In genomic region chr5:30909863-30910262, GRCm38 (mm10) we compare ENCODE assay signal across 14 mouse cellular contexts. TPM values are rescaled to one million over a fixed set of nuclear protein-coding genes. Genes with fewer than 3 reads are reported as not detected.
DNase-seq lines count a peak whose midpoint lies in the region; ATAC-seq and TF ChIP-seq lines count a peak whose summit lies in the region.
"Had no signal": no experiment of that assay in that cellular context is flagged by ENCODE, and none has a peak within 500 bp of the region (broad histone marks: within the 10 kb centered on the region; RNA-seq: fewer than 3 reads in every experiment).

No protein-coding gene starts in this region.

- no peak overlapping the region for H3K4me2 ChIP-seq in kidney, postnatal 0 days (ENCODE audit: low read length)
- H3K4me2 ChIP-seq in stomach, embryonic 14.5 days (replicated peaks; ENCODE audit: low read depth, low read length), result no peak overlapping the region
- H3K4me2 ChIP-seq: midbrain, embryonic 13.5 days; neural tube, embryonic 13.5 days had no signal

- no peaks in the 10 kb centered on the region for H3K79me2 ChIP-seq in heart, adult 2 months (replicated peaks; ENCODE audit: control insufficient read depth, insufficient read depth, low read length)

- peaks cover 23% of the 10 kb centered on the region for H3K4me1 ChIP-seq in heart, adult 2 months (ENCODE audit: control insufficient read depth, insufficient read depth, low read length)
- H3K4me1 ChIP-seq in kidney, postnatal 0 days (replicated peaks; ENCODE audit: insufficient read depth, low read length), result peaks cover 36% of the 10 kb centered on the region
- peaks cover 92% of the 10 kb centered on the region for H3K4me1 ChIP-seq in limb, embryonic 10.5 days
- H3K4me1 ChIP-seq in stomach, embryonic 14.5 days (ENCODE audit: control insufficient read depth, insufficient read depth, low read length), result peaks cover 57% of the 10 kb centered on the region

- H3K27me3 ChIP-seq in heart, adult 2 months (ENCODE audit: control insufficient read depth, insufficient read depth, low read length), result no peaks in the 10 kb centered on the region
- H3K27me3 ChIP-seq in kidney, postnatal 0 days (ENCODE audit: insufficient read depth, low read length), result no peaks in the 10 kb centered on the region
- no peaks in the 10 kb centered on the region for H3K27me3 ChIP-seq in limb, embryonic 10.5 days (ENCODE audit: low read depth, poor library complexity, severe bottlenecking)
- H3K27me3 ChIP-seq in stomach, embryonic 14.5 days (ENCODE audit: control insufficient read depth, insufficient read depth, low read length), result no peaks in the 10 kb centered on the region
- H3K27me3 ChIP-seq: midbrain, embryonic 13.5 days; neural tube, embryonic 13.5 days had no signal

- intact Hi-C loops in heart, adult 2 months (cut with DNase I), result no loop called here

- TF ChIP-seq POLR2A in heart, adult 2 months (IDR thresholded peaks at IDR 0.05; ENCODE audit: insufficient read depth, low read depth, low read length), result no peak

- no peak for ATAC-seq in kidney, postnatal 0 days (replicated peaks; ENCODE audit: low FRiP score, low read depth)
- no peak for ATAC-seq in stomach, embryonic 14.5 days (ENCODE audit: insufficient number of reproducible peaks, insufficient read depth, low FRiP score, low read depth)
- ATAC-seq in megakaryocyte progenitor cell, adult 5-6 weeks (replicated peaks; ENCODE audit: poor library complexity), result no peak
- ATAC-seq: activated CD4-positive, CD25-positive, alpha-beta regulatory T cell, adult 4 months; midbrain, embryonic 13.5 days had no signal

- H3K4me3 ChIP-seq in heart, adult 2 months, result no peak overlapping the region
- H3K4me3 ChIP-seq in kidney, postnatal 0 days (replicated peaks; ENCODE audit: low read depth, low read length), result no peak overlapping the region
- H3K4me3 ChIP-seq in limb, embryonic 10.5 days, result no peak overlapping the region; the same call in 1 of the 2 replicates
- no peak overlapping the region for H3K4me3 ChIP-seq in stomach, embryonic 14.5 days (ENCODE audit: low read depth, low read length)
- H3K4me3 ChIP-seq: midbrain, embryonic 13.5 days; neural tube, embryonic 13.5 days had no signal

- TF ChIP-seq CTCF in heart, adult 2 months (IDR thresholded peaks at IDR 0.05), result no peak
- no peak for TF ChIP-seq CTCF in kidney, postnatal 0 days (IDR thresholded peaks at IDR 0.05; ENCODE audit: low read depth)

- H3K36me3 ChIP-seq in heart, adult 2 months (ENCODE audit: control insufficient read depth, insufficient read depth, low read length), result peaks cover 3% of the 10 kb centered on the region; the same call in 1 of the 2 replicates
- H3K36me3 ChIP-seq in kidney, postnatal 0 days (ENCODE audit: insufficient read depth, low read length), result 0 out of 2 replicates have a peak, but pooled peaks cover 5% of the 10 kb centered on the region
- peaks cover 16% of the 10 kb centered on the region for H3K36me3 ChIP-seq in limb, embryonic 10.5 days
- peaks cover 6% of the 10 kb centered on the region for H3K36me3 ChIP-seq in stomach, embryonic 14.5 days (ENCODE audit: control insufficient read depth, insufficient read depth, low read length)

- H3K27ac ChIP-seq in heart, adult 2 months, result peak overlapping the region; percentile 96
- peak overlapping the region; percentile 95 for H3K27ac ChIP-seq in kidney, postnatal 0 days
- H3K27ac ChIP-seq in limb, embryonic 10.5 days, result peak overlapping the region; percentile 95
- H3K27ac ChIP-seq in stomach, embryonic 14.5 days (ENCODE audit: low read length), result peak overlapping the region; percentile 100
- H3K27ac ChIP-seq: liver, embryonic 14.5 days; midbrain, embryonic 13.5 days had no signal

- WGBS in heart, adult 2 months, result 79% methylated on average over 7 of the region's 7 CpGs
- WGBS in kidney, postnatal 0 days, result 71% methylated on average over 7 of the region's 7 CpGs
- 86% methylated on average over 7 of the region's 7 CpGs for whole genome bisulfite sequencing in limb, embryonic 10.5 days
- WGBS in stomach, embryonic 14.5 days, result 80% methylated on average over 7 of the region's 7 CpGs

- no peak overlapping the region for H3K9ac ChIP-seq in heart, adult 2 months (ENCODE audit: low read depth, low read length)
- no peak overlapping the region for H3K9ac ChIP-seq in kidney, postnatal 0 days (ENCODE audit: low read depth, low read length)
- no peak overlapping the region for H3K9ac ChIP-seq in stomach, embryonic 14.5 days (replicated peaks; ENCODE audit: low read depth, low read length)
- H3K9ac ChIP-seq: liver, embryonic 14.5 days; midbrain, embryonic 13.5 days had no signal

- H3K9me3 ChIP-seq in kidney, postnatal 0 days (replicated peaks; ENCODE audit: low read length), result no peaks in the 10 kb centered on the region
- no peaks in the 10 kb centered on the region for H3K9me3 ChIP-seq in limb, embryonic 10.5 days (replicated peaks)
- no peaks in the 10 kb centered on the region for H3K9me3 ChIP-seq in stomach, embryonic 14.5 days (ENCODE audit: control insufficient read depth, low read depth, low read length)
- H3K9me3 ChIP-seq: midbrain, embryonic 13.5 days; neural tube, embryonic 13.5 days had no signal

- no peak for DNase-seq in heart, adult 2 months
- DNase-seq in heart, adult 9 months (ENCODE audit: low spot score in 2 of 2), result no peak
- DNase-seq in kidney, postnatal 0 days (ENCODE audit: low spot score), result no peak
- no peak for DNase-seq in kidney, postnatal 4 days
- DNase-seq in limb, embryonic 10.5 days (ENCODE audit: low spot score), result no peak
- DNase-seq in c-Kit-positive CD71-positive TER-119-positive erythroid progenitor cells, embryonic 14.5 days (ENCODE audit: low spot score), result no peak
- DNase-seq: gastrocnemius, postnatal 14 days; right cerebral cortex, adult 18-20 months had no signal

- no peak for TF ChIP-seq EP300 in heart, adult 2 months (IDR thresholded peaks at IDR 0.05; ENCODE audit: insufficient read depth, low read depth, low read length)

RNA-seq across cellular contexts. Expression of gene Ost4, which starts 2.3 kb away (rescaled TPM):
- total RNA-seq in heart, adult 2 months (2021), result 100 to 1,000 TPM; 160 to 161 TPM
- polyA plus RNA-seq in heart, adult 2 months (2012; rRNA removed), result 191 and 208 TPM in 2 replicates
- 466 and 517 TPM in 2 replicates for polyA plus RNA-seq in kidney, postnatal 0 days (2015; fragmentation: Nextera tagmentation; extraction: Ambion mirVana)
- 403 and 414 TPM in 2 replicates for polyA plus RNA-seq in limb, embryonic 10.5 days (2016; fragmentation: Nextera tagmentation; extraction: Ambion mirVana)
- polyA plus RNA-seq in stomach, embryonic 14.5 days (2014; fragmentation: Nextera tagmentation; extraction: Ambion mirVana), result 476 and 515 TPM in 2 replicates
- total RNA-seq in megakaryocyte progenitor cell, adult 5-6 weeks (2015), result 439 and 494 TPM in 2 replicates
- 259 and 297 TPM in 2 replicates for total RNA-seq in megakaryocyte progenitor cell, adult 5-6 weeks (2017)

RNA-seq across cellular contexts. Expression of gene Emilin1, which starts 3.3 kb away (rescaled TPM):
- total RNA-seq in heart, adult 2 months (2021), result 10 to 100 TPM; 21.2 to 21.3 TPM
- 30.6 and 31.3 TPM in 2 replicates for polyA plus RNA-seq in heart, adult 2 months (2012; rRNA removed)
- 204 and 226 TPM in 2 replicates for polyA plus RNA-seq in kidney, postnatal 0 days (2015; fragmentation: Nextera tagmentation; extraction: Ambion mirVana)
- 202 and 241 TPM in 2 replicates for polyA plus RNA-seq in limb, embryonic 10.5 days (2016; fragmentation: Nextera tagmentation; extraction: Ambion mirVana)
- 208 and 230 TPM in 2 replicates for polyA plus RNA-seq in stomach, embryonic 14.5 days (2014; fragmentation: Nextera tagmentation; extraction: Ambion mirVana)
- total RNA-seq in megakaryocyte progenitor cell, adult 5-6 weeks (2015), result 49.7 and 64.5 TPM in 2 replicates
- total RNA-seq in megakaryocyte progenitor cell, adult 5-6 weeks (2017), result 98.6 and 99.3 TPM in 2 replicates

RNA-seq across cellular contexts. Expression of gene Khk, which starts 11.4 kb away (rescaled TPM):
- 10 to 100 TPM; 22.6 to 29.6 TPM for total RNA-seq in heart, adult 2 months (2021)
- polyA plus RNA-seq in heart, adult 2 months (2012; rRNA removed), result 31.8 and 40.9 TPM in 2 replicates
- polyA plus RNA-seq in kidney, postnatal 0 days (2015; fragmentation: Nextera tagmentation; extraction: Ambion mirVana), result 68.9 and 70.6 TPM in 2 replicates
- polyA plus RNA-seq in limb, embryonic 10.5 days (2016; fragmentation: Nextera tagmentation; extraction: Ambion mirVana), result 7.1 and 7.8 TPM in 2 replicates
- 19.2 and 24.2 TPM in 2 replicates for polyA plus RNA-seq in stomach, embryonic 14.5 days (2014; fragmentation: Nextera tagmentation; extraction: Ambion mirVana)
- total RNA-seq in megakaryocyte progenitor cell, adult 5-6 weeks (2015), result 74.3 and 88.2 TPM in 2 replicates
- total RNA-seq in megakaryocyte progenitor cell, adult 5-6 weeks (2017), result 62.2 and 82.9 TPM in 2 replicates

RNA-seq across cellular contexts. Expression of gene Agbl5, which starts 21.4 kb away (rescaled TPM):
- total RNA-seq in heart, adult 2 months (2021), result 1 to 10 TPM; 4.3 to 4.8 TPM
- polyA plus RNA-seq in heart, adult 2 months (2012; rRNA removed), result 7.8 and 8.7 TPM in 2 replicates
- 17.3 and 17.5 TPM in 2 replicates for polyA plus RNA-seq in kidney, postnatal 0 days (2015; fragmentation: Nextera tagmentation; extraction: Ambion mirVana)
- polyA plus RNA-seq in limb, embryonic 10.5 days (2016; fragmentation: Nextera tagmentation; extraction: Ambion mirVana), result 20.4 and 29.9 TPM in 2 replicates
- polyA plus RNA-seq in stomach, embryonic 14.5 days (2014; fragmentation: Nextera tagmentation; extraction: Ambion mirVana), result 27.5 and 34.0 TPM in 2 replicates
- total RNA-seq in megakaryocyte progenitor cell, adult 5-6 weeks (2015), result 12.4 and 13.8 TPM in 2 replicates
- 7.7 and 8.4 TPM in 2 replicates for total RNA-seq in megakaryocyte progenitor cell, adult 5-6 weeks (2017)

RNA-seq across cellular contexts. Expression of gene Cgref1, which starts 35.5 kb away (rescaled TPM):
- total RNA-seq in heart, adult 2 months (2021), result under 1 TPM; 0.30 to 0.73 TPM
- 1.2 and 2.0 TPM in 2 replicates for polyA plus RNA-seq in heart, adult 2 months (2012; rRNA removed)
- polyA plus RNA-seq in kidney, postnatal 0 days (2015; fragmentation: Nextera tagmentation; extraction: Ambion mirVana), result 47.4 and 52.2 TPM in 2 replicates
- 1.0 and 2.5 TPM in 2 replicates for polyA plus RNA-seq in limb, embryonic 10.5 days (2016; fragmentation: Nextera tagmentation; extraction: Ambion mirVana)
- polyA plus RNA-seq in stomach, embryonic 14.5 days (2014; fragmentation: Nextera tagmentation; extraction: Ambion mirVana), result 5.7 and 6.4 TPM in 2 replicates
- total RNA-seq in megakaryocyte progenitor cell, adult 5-6 weeks (2015), result not detected in 2 replicates
- 1.7 TPM in 1 of 2 replicates, not detected in the other for total RNA-seq in megakaryocyte progenitor cell, adult 5-6 weeks (2017)
